ENCODE assay signal across 15 mouse cellular contexts in the genomic region with DNA sequence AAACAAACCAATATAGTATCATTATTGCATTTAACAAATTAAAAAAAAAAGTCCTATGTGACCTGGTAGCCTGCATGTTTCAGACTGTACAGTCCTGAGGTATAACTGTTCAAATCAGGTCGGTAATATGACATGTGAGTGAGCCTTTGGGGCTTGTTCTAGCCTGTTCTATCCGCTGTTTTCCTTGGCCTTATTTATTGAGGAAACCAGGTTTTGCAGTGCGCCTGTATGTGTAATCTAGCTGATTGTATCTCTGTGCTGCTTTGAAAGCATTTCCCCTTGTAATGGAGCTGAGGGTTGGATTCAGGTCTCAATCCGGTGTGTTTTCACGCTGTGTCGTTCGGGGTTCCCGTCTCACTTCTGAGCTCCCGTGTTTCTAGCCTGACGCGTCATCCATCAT.
"Had no signal": no experiment of that assay in that cellular context is flagged by ENCODE, and none has a peak within 500 bp of the region (broad histone marks: within the 10 kb centered on the region; RNA-seq: fewer than 3 reads in every experiment).

No protein-coding gene starts in this region.

- H3K27me3 ChIP-seq: midbrain, embryonic 13.5 days; midbrain, embryonic 15.5 days; neural tube, embryonic 13.5 days; neural tube, embryonic 15.5 days had no signal

- H3K9me3 ChIP-seq: midbrain, embryonic 13.5 days; midbrain, embryonic 15.5 days; neural tube, embryonic 13.5 days; neural tube, embryonic 15.5 days had no signal

- H3K9ac ChIP-seq: lung, embryonic 14.5 days; midbrain, embryonic 13.5 days; midbrain, embryonic 15.5 days; neural tube, embryonic 13.5 days; neural tube, embryonic 15.5 days had no signal

- DNase-seq: lung, adult 18-20 months; lung, embryonic 14.5 days; retina, postnatal 1 day; right cerebral cortex, adult 18-20 months; right cerebral cortex, postnatal 25 days; right cerebral cortex, postnatal 4 days; spleen, adult 18-20 months; thymus, adult 18-20 months; thymus, postnatal 14 days; thymus, postnatal 36 days had no signal

- H3K27ac ChIP-seq: midbrain, embryonic 13.5 days; midbrain, embryonic 15.5 days; neural tube, embryonic 13.5 days; neural tube, embryonic 15.5 days had no signal

- ATAC-seq: midbrain, embryonic 13.5 days; midbrain, embryonic 15.5 days had no signal

- H3K4me2 ChIP-seq: lung, embryonic 14.5 days; midbrain, embryonic 11.5 days; midbrain, embryonic 13.5 days; midbrain, embryonic 15.5 days; neural tube, embryonic 13.5 days; neural tube, embryonic 15.5 days had no signal

- H3K4me1 ChIP-seq: midbrain, embryonic 13.5 days; midbrain, embryonic 15.5 days; neural tube, embryonic 13.5 days; neural tube, embryonic 15.5 days had no signal

- H3K36me3 ChIP-seq: midbrain, embryonic 15.5 days; neural tube, embryonic 15.5 days had no signal

- H3K4me3 ChIP-seq: midbrain, embryonic 13.5 days; midbrain, embryonic 15.5 days; neural tube, embryonic 13.5 days; neural tube, embryonic 15.5 days had no signal
